Mouse (Mus musculus): ENCODE measurements around the gene Wrnip1. TPM values are rescaled to one million over a fixed set of nuclear protein-coding genes. Genes with fewer than 3 reads are reported as not detected.

Gene Wrnip1
- total and polyA plus RNA-seq, 3 experiments, result 38.8 to 50.6 TPM; not detected in 1

GRCm38 (mm10) chr13:32831505-32832273 is 29.9 kb downstream of the Wrnip1 start:
- TF ChIP-seq ETS1 (IDR thresholded peaks at IDR 0.05; ENCODE audit: low read depth, low read length) (no peak), MYC (IDR thresholded peaks at IDR 0.05; ENCODE audit: low read depth, low read length) (no peak), CHD2 (IDR thresholded peaks at IDR 0.05; ENCODE audit: low read length) (no peak), ZKSCAN1 (IDR thresholded peaks at IDR 0.05; ENCODE audit: low read depth, low read length) (no peak), GABPA (IDR thresholded peaks at IDR 0.05; ENCODE audit: low read depth, low read length) (no peak), TCF12 (IDR thresholded peaks at IDR 0.05; ENCODE audit: low read depth, low read length) (0 out of 2 replicates have a peak, but pooled peaks have one; percentile 39), GATA1 (IDR thresholded peaks at IDR 0.05; ENCODE audit: low read depth, low read length) (peak; percentile 82), E2F4 (IDR thresholded peaks at IDR 0.05; ENCODE audit: borderline replicate concordance, low read depth, low read length) (no peak), SMC3 (IDR thresholded peaks at IDR 0.05; ENCODE audit: low read depth, low read length) (no peak), RCOR1 (IDR thresholded peaks at IDR 0.05; ENCODE audit: low read depth, low read length) (peak; percentile 35; the same call in 1 of the 2 replicates), CHD1 (IDR thresholded peaks at IDR 0.05; ENCODE audit: low read depth, low read length) (no peak), ZMIZ1 (IDR thresholded peaks at IDR 0.05; ENCODE audit: low read depth, low read length) (no peak), EP300 (IDR thresholded peaks at IDR 0.05; ENCODE audit: low read depth in 1 of 2, low read length in 2 of 2) (peak; percentile 34 to 49; a peak in 2 of 4 replicates), ZC3H11A (IDR thresholded peaks at IDR 0.05; ENCODE audit: low read depth, low read length) (no peak), POLR2AphosphoS2 (IDR thresholded peaks at IDR 0.05; ENCODE audit: low read length) (no peak)
- Histone ChIP-seq H3K36me3 (ENCODE audit: control insufficient read depth in 1 of 2, insufficient read depth in 2 of 2, low read length in 2 of 2) (peaks cover 0 to 40% of the 10 kb centered on the region in 2 experiments; a peak in 2 of 4 replicates), H3K9me3 (replicated peaks; ENCODE audit: insufficient read depth, low read length) (no peaks in the 10 kb centered on the region), H3K4me1 (ENCODE audit: control insufficient read depth in 1 of 2, insufficient read depth in 2 of 2, low read length in 2 of 2) (peaks cover 3 to 43% of the 10 kb centered on the region in 2 experiments; a peak in 3 of 4 replicates), H3K27ac (ENCODE audit: control insufficient read depth, low read depth, low read length) (no peak overlapping the region; the same call in 1 of the 2 replicates), H3K79me2 (ENCODE audit: control insufficient read depth, insufficient read depth, low read length, poor library complexity) (no peaks in the 10 kb centered on the region), H3K27me3 (ENCODE audit: control insufficient read depth in 1 of 2, insufficient read depth in 2 of 2, low read length in 2 of 2) (no peaks in the 10 kb centered on the region), H3K4me3 (ENCODE audit: control insufficient read depth in 1 of 2, insufficient read depth in 1 of 2, low read depth in 2 of 2, low read length in 2 of 2) (no peak overlapping the region), H3K9ac (ENCODE audit: control insufficient read depth, low read depth, low read length, poor library complexity, severe bottlenecking) (no peak overlapping the region)
- no peak for DNase-seq (ENCODE audit: low read depth, low spot score)

- DNase-seq (ENCODE audit: low read depth, low spot score), result no peak
- no peak overlapping the region for H3K9ac ChIP-seq (ENCODE audit: control insufficient read depth, low read depth, low read length, poor library complexity, severe bottlenecking)
- H3K79me2 ChIP-seq (ENCODE audit: control insufficient read depth, insufficient read depth, low read length, poor library complexity), result no peaks in the 10 kb centered on the region
- no peaks in the 10 kb centered on the region for H3K9me3 ChIP-seq (replicated peaks; ENCODE audit: insufficient read depth, low read length)
- no peak for TF ChIP-seq SMC3 (IDR thresholded peaks at IDR 0.05; ENCODE audit: low read depth, low read length)
- TF ChIP-seq KAT2A (conservative IDR thresholded peaks at IDR 0.05; ENCODE audit: low read depth, low read length), result no peak
- TF ChIP-seq BHLHE40 (IDR thresholded peaks at IDR 0.05; ENCODE audit: borderline replicate concordance, low read depth, low read length), result no peak
- TF ChIP-seq USF1 (IDR thresholded peaks at IDR 0.05; ENCODE audit: low read depth, low read length), result no peak
- TF ChIP-seq SIN3A (IDR thresholded peaks at IDR 0.05; ENCODE audit: low read length), result no peak
- TF ChIP-seq ZMIZ1 (IDR thresholded peaks at IDR 0.05; ENCODE audit: low read depth, low read length), result no peak
- no peak for TF ChIP-seq TAL1 (IDR thresholded peaks at IDR 0.05; ENCODE audit: low read length)
- TF ChIP-seq RCOR1 (IDR thresholded peaks at IDR 0.05; ENCODE audit: low read depth, low read length), result no peak
- TF ChIP-seq ETS1 (IDR thresholded peaks at IDR 0.05; ENCODE audit: low read depth, low read length), result no peak
- TF ChIP-seq CTCF (IDR thresholded peaks at IDR 0.05 in 2 of 3, conservative IDR thresholded peaks at IDR 0.05 in 1 of 3; ENCODE audit: control insufficient read depth in 1 of 3, insufficient read depth in 1 of 3, low read depth in 2 of 3, low read length in 3 of 3, poor library complexity in 1 of 3, severe bottlenecking in 1 of 3), result no peak
- no peak for TF ChIP-seq ELF1 (IDR thresholded peaks at IDR 0.05; ENCODE audit: low read depth, low read length)
- no peak for TF ChIP-seq POLR2AphosphoS5 (IDR thresholded peaks at IDR 0.05; ENCODE audit: borderline replicate concordance, low read depth, low read length)
- no peak for TF ChIP-seq RAD21 (IDR thresholded peaks at IDR 0.05; ENCODE audit: low read depth, low read length)
- no peak for TF ChIP-seq JUND (IDR thresholded peaks at IDR 0.05; ENCODE audit: low read depth, low read length)
- peaks cover 0 to 40% of the 10 kb centered on the region in 2 experiments; a peak in 2 of 4 replicates for H3K36me3 ChIP-seq (ENCODE audit: control insufficient read depth in 1 of 2, insufficient read depth in 2 of 2, low read length in 2 of 2)
- no peak overlapping the region for H3K4me3 ChIP-seq (ENCODE audit: control insufficient read depth in 1 of 2, insufficient read depth in 1 of 2, low read depth in 2 of 2, low read length in 2 of 2)
- peaks cover 3 to 43% of the 10 kb centered on the region in 2 experiments; a peak in 3 of 4 replicates for H3K4me1 ChIP-seq (ENCODE audit: control insufficient read depth in 1 of 2, insufficient read depth in 2 of 2, low read length in 2 of 2)
- H3K27me3 ChIP-seq (ENCODE audit: control insufficient read depth in 1 of 2, insufficient read depth in 2 of 2, low read length in 2 of 2), result no peaks in the 10 kb centered on the region
- H3K27ac ChIP-seq (ENCODE audit: control insufficient read depth, low read depth, low read length), result no peak overlapping the region
Measured at GRCm38 (mm10) chr13:32832776-32833175, 30.9 kb downstream of the Wrnip1 start.
